Mouse (Mus musculus): Measurements from ENCODE around the gene Defb13. TPM values are rescaled to one million over a fixed set of nuclear protein-coding genes. Genes with fewer than 3 reads are reported as not detected.
"Not testable (repeated sequence)": the region's sequence is repeated elsewhere in the genome, so short reads cannot be mapped to it uniquely, and the experiment has no call there.

Gene Defb13
- polyA plus RNA-seq (2015; fragmentation: Nextera tagmentation; extraction: Ambion mirVana) = not detected in 2 replicates

- no peak within 1 kb of the TSS for H3K4me2 ChIP-seq
- no peak for ATAC-seq
- H3K4me3 ChIP-seq = no peak within 1 kb of the TSS
- no peak within 1 kb of the TSS for H3K27ac ChIP-seq
- no peaks in the 10 kb centered on the region for H3K9me3 ChIP-seq (replicated peaks)
- 79% methylated on average over 6 of the region's 6 CpGs for WGBS
- no peaks in the 10 kb centered on the region for H3K27me3 ChIP-seq
- no peaks in the 10 kb centered on the region for H3K36me3 ChIP-seq (ENCODE audit: poor library complexity, severe bottlenecking)
- H3K4me1 ChIP-seq = no peaks in the 10 kb centered on the region
- H3K9ac ChIP-seq = no peak within 1 kb of the TSS
These were observed at the start of gene Defb13 for GRCm38 (mm10) chr8:21946462-21946861. Gene Defb13 (plus strand): TSS chr8:21946762.

GRCm38 (mm10) chr8:21906290-21906689, 40.3 kb upstream of the Defb13 start, which contains the start of gene Defb11:
Gene Defb11 (minus strand): TSS chr8:21906412.
- H3K4me2 ChIP-seq; H3K4me3 ChIP-seq; H3K9ac ChIP-seq; H3K4me1 ChIP-seq; H3K36me3 ChIP-seq (ENCODE audit: poor library complexity, severe bottlenecking); H3K27ac ChIP-seq; H3K27me3 ChIP-seq; ATAC-seq; H3K9me3 ChIP-seq (replicated peaks): not testable (repeated sequence)

DNA sequence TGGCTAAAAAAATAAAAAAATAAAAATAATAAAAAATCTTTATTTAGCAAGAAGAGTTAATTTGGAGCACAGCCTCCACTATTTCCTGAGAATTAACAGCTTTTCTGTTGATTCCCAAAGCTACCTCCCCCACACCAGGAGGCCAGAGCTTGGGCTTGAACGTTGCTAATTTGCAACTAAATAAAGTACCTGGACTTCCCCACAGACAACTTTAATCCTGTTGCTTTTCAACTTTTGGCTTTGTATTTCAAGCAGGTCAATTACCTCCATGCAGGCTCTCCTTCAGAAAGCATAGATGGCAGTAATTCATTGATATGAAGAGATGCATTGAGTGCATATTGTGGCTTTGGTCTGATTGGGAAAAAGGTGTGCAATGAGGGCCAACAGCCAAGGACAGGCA, 34.6 kb upstream of the Defb13 start:
- H3K27me3 ChIP-seq = no peaks in the 10 kb centered on the region
- WGBS = 5% methylated on average over 1 of the region's 1 CpGs
- no peak overlapping the region for H3K27ac ChIP-seq
- H3K9ac ChIP-seq = no peak overlapping the region
- H3K4me2 ChIP-seq = no peak overlapping the region
- H3K36me3 ChIP-seq (ENCODE audit: poor library complexity, severe bottlenecking) = no peaks in the 10 kb centered on the region
- no peak overlapping the region for H3K4me3 ChIP-seq
- no peaks in the 10 kb centered on the region for H3K9me3 ChIP-seq (replicated peaks)
- no peak for ATAC-seq
- H3K4me1 ChIP-seq = no peaks in the 10 kb centered on the region

- Histone ChIP-seq H3K27ac (no peak overlapping the region), H3K4me1 (no peaks in the 10 kb centered on the region), H3K4me3 (no peak overlapping the region), H3K27me3 (no peaks in the 10 kb centered on the region), H3K9me3 (replicated peaks) (no peaks in the 10 kb centered on the region), H3K9ac (no peak overlapping the region), H3K4me2 (no peak overlapping the region), H3K36me3 (ENCODE audit: poor library complexity, severe bottlenecking) (no peaks in the 10 kb centered on the region)
- ATAC-seq = no peak
- WGBS = 14% methylated on average over 2 of the region's 2 CpGs
These were observed 34.0 kb upstream of the Defb13 start for GRCm38 (mm10) chr8:21912554-21912953.

GRCm38 (mm10) chr8:21915625-21916024, 30.9 kb upstream of the Defb13 start:
- Histone ChIP-seq H3K36me3 (ENCODE audit: poor library complexity, severe bottlenecking) (no peaks in the 10 kb centered on the region), H3K27me3 (no peaks in the 10 kb centered on the region), H3K4me3 (no peak overlapping the region), H3K9ac (no peak overlapping the region), H3K4me1 (no peaks in the 10 kb centered on the region), H3K4me2 (no peak overlapping the region), H3K27ac (no peak overlapping the region), H3K9me3 (replicated peaks) (no peaks in the 10 kb centered on the region; the same call in 1 of the 2 replicates)
- 92% methylated on average over 3 of the region's 3 CpGs for WGBS
- ATAC-seq = no peak

DNA sequence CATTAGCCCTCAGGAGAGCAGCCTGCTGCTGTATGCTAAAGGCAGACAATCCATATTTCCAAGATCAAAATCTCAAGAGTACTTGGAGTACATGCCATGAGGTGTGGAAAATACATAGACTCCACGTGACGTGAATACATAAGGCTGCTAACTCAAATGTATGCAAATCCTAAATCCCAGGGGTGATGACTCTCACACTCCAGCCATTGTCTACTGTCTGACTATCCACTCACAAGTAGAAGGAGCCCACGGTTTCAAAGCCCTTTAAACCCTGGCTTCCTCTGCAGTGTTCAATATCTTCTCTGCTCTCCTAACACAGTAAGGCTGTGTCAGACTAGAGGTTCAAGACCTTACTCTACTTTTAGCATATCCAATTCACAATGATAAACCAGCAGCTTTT, 15.8 kb upstream of the Defb13 start:
- ATAC-seq; H3K9me3 ChIP-seq (replicated peaks); H3K4me2 ChIP-seq; H3K4me1 ChIP-seq; H3K36me3 ChIP-seq (ENCODE audit: poor library complexity, severe bottlenecking); H3K27me3 ChIP-seq; H3K9ac ChIP-seq; H3K4me3 ChIP-seq; H3K27ac ChIP-seq: not testable (repeated sequence)
- 76% methylated on average over 3 of the region's 3 CpGs for WGBS

DNA sequence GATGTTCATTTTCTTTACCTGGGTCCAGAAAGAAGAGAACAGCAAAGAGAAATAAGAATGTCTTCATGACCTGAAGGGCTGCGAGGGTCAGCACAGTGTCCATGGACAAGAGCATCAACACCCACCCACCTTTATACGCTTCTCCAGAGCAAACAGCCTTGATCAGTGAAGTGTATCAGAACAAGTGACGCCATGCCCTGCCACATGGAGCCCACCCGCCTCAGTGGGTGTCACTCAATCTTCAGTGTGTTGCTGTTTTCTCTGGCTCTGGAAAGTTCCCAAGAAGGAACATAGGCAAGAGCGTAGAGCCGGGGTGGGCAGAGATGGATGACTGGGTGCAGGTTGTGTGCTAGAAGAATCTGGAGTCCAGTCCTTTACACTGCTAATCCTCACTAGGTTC, 14.0 kb upstream of the Defb13 start, which contains the start of gene Defb15:
Gene Defb15 (minus strand): TSS at position 101 of the 400 bp plus-strand sequence.
- 94% methylated on average over 6 of the region's 6 CpGs for WGBS
- Histone ChIP-seq H3K4me3 (no peak within 1 kb of the TSS), H3K9me3 (replicated peaks) (no peaks in the 10 kb centered on the region), H3K27ac (no peak within 1 kb of the TSS), H3K36me3 (ENCODE audit: poor library complexity, severe bottlenecking) (no peaks in the 10 kb centered on the region), H3K9ac (no peak within 1 kb of the TSS), H3K4me1 (no peaks in the 10 kb centered on the region), H3K27me3 (no peaks in the 10 kb centered on the region), H3K4me2 (no peak within 1 kb of the TSS)
- ATAC-seq = no peak

GRCm38 (mm10) chr8:21938052-21938451, 8.5 kb upstream of the Defb13 start, which contains the start of gene Defb35:
Gene Defb35 (plus strand): TSS chr8:21938352.
- H3K27me3 ChIP-seq; H3K9ac ChIP-seq; H3K9me3 ChIP-seq (replicated peaks); H3K4me2 ChIP-seq; H3K4me3 ChIP-seq; ATAC-seq; H3K36me3 ChIP-seq (ENCODE audit: poor library complexity, severe bottlenecking); H3K27ac ChIP-seq; H3K4me1 ChIP-seq: not testable (repeated sequence)
- WGBS = 92% methylated on average over 4 of the region's 4 CpGs

GRCm38 (mm10) chr8:21947311-21948017, 902 bp downstream of the Defb13 start:
- H3K36me3 ChIP-seq (ENCODE audit: poor library complexity, severe bottlenecking) = no peaks in the 10 kb centered on the region
- WGBS = 53% methylated on average over 9 of the region's 9 CpGs
- no peaks in the 10 kb centered on the region for H3K27me3 ChIP-seq
- H3K4me2 ChIP-seq = no peak overlapping the region
- no peaks in the 10 kb centered on the region for H3K9me3 ChIP-seq (replicated peaks)
- H3K27ac ChIP-seq = no peak overlapping the region
- H3K4me3 ChIP-seq = no peak overlapping the region
- H3K4me1 ChIP-seq = no peaks in the 10 kb centered on the region
- ATAC-seq = no peak
- no peak overlapping the region for H3K9ac ChIP-seq

DNA sequence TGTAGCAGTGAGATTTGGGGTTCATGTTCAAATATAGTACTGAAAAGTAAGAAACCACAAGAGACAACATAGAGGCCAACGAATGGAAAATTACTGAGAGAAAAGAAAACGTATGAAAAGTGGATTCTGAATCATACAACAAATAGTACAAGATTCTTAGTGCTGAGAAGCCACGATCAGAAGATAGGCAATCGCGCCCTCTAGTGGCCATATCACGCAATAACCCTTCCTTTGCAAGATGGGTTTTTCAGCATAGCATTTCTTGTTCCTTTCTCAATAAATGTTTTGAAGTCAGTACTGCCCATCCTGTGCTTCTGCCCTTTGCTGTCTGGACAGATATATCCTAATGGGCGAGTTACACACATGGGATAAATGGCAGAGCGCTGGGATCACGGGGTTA, 8.8 kb downstream of the Defb13 start:
- no peaks in the 10 kb centered on the region for H3K4me1 ChIP-seq
- no peaks in the 10 kb centered on the region for H3K27me3 ChIP-seq
- ATAC-seq = 0 out of 2 replicates have a peak, but pooled peaks have one; percentile 38
- no peaks in the 10 kb centered on the region for H3K9me3 ChIP-seq (replicated peaks)
- WGBS = 10% methylated on average over 9 of the region's 9 CpGs
- no peak overlapping the region for H3K9ac ChIP-seq
- H3K36me3 ChIP-seq (ENCODE audit: poor library complexity, severe bottlenecking) = no peaks in the 10 kb centered on the region
- H3K4me2 ChIP-seq = no peak overlapping the region
- H3K27ac ChIP-seq = no peak overlapping the region
- H3K4me3 ChIP-seq = no peak overlapping the region

- no peaks in the 10 kb centered on the region for H3K27me3 ChIP-seq
- WGBS = 77% methylated on average over 3 of the region's 3 CpGs
- H3K4me1 ChIP-seq = no peaks in the 10 kb centered on the region
- no peak for ATAC-seq
- no peaks in the 10 kb centered on the region for H3K9me3 ChIP-seq (replicated peaks)
- no peak overlapping the region for H3K9ac ChIP-seq
- H3K4me2 ChIP-seq = no peak overlapping the region
- H3K27ac ChIP-seq = no peak overlapping the region
- no peaks in the 10 kb centered on the region for H3K36me3 ChIP-seq (ENCODE audit: poor library complexity, severe bottlenecking)
- H3K4me3 ChIP-seq = no peak overlapping the region
These were observed 9.8 kb downstream of the Defb13 start for GRCm38 (mm10) chr8:21956336-21956735.

- no peaks in the 10 kb centered on the region for H3K36me3 ChIP-seq (ENCODE audit: poor library complexity, severe bottlenecking)
- H3K9ac ChIP-seq = no peak within 1 kb of the TSS
- no peak within 1 kb of the TSS for H3K27ac ChIP-seq
- no peak for ATAC-seq
- H3K4me2 ChIP-seq = no peak within 1 kb of the TSS
- no peaks in the 10 kb centered on the region for H3K4me1 ChIP-seq
- 90% methylated on average over 2 of the region's 2 CpGs for WGBS
- H3K9me3 ChIP-seq (replicated peaks) = no peaks in the 10 kb centered on the region
- H3K27me3 ChIP-seq = no peaks in the 10 kb centered on the region
- H3K4me3 ChIP-seq = no peak within 1 kb of the TSS
These were observed 11.9 kb downstream of the Defb13 start, which contains the start of gene Fam90a1a for GRCm38 (mm10) chr8:21958414-21958813. Gene Fam90a1a (plus strand): TSS chr8:21958714.

DNA sequence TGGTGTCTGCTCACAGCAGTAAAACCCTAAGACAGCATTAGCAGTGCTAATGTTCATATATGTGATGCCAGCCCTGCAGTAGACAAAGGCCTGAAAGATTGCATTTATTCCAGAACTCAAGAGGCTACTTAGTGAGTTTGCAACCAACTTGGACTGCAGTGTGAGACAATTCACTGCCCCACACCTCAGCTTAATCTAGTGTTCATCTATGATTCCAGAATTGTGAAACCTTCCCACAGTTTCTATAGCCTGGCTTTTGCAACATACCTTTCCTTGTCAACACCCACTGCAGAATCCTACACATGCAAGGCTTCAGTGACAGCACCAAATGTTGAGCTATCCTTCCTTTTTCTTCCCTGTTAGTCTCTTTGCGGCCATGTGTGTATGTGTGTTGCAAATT, 20.1 kb downstream of the Defb13 start:
- WGBS = 83% methylated on average over 1 of the region's 1 CpGs
- no peak overlapping the region for H3K27ac ChIP-seq
- no peak overlapping the region for H3K9ac ChIP-seq
- ATAC-seq = no peak
- H3K27me3 ChIP-seq = no peaks in the 10 kb centered on the region
- H3K4me1 ChIP-seq = no peaks in the 10 kb centered on the region
- H3K36me3 ChIP-seq (ENCODE audit: poor library complexity, severe bottlenecking) = no peaks in the 10 kb centered on the region
- no peak overlapping the region for H3K4me3 ChIP-seq
- H3K4me2 ChIP-seq = no peak overlapping the region
- H3K9me3 ChIP-seq (replicated peaks) = no peaks in the 10 kb centered on the region

Data from forebrain, embryonic 13.5 days (tissue).